Mouse (Mus musculus): ENCODE data around the gene Btbd11.

GRCm38 (mm10) chr10:85509000-85509399 is 122.4 kb downstream of the Btbd11 start:
- TF ChIP-seq POLR2A (IDR thresholded peaks at IDR 0.05; ENCODE audit: borderline replicate concordance, insufficient read depth, low read length) (no peak), CTCF (IDR thresholded peaks at IDR 0.05; ENCODE audit: borderline replicate concordance, insufficient read depth, low read depth, low read length) (no peak)

Measured in cerebellum, adult 2 months (tissue).